In genomic region chr8:89025281-89026138, GRCm38 (mm10) we compare ENCODE assay signal across 8 mouse cellular contexts. TPM values are rescaled to one million over a fixed set of nuclear protein-coding genes. Genes with fewer than 3 reads are reported as not detected.
A peak's percentile ranks its signal among the peaks of the same experiment; 100 is the strongest.
DNase-seq lines count a peak whose midpoint lies in the region; ATAC-seq lines count a peak whose summit lies in the region.

No protein-coding gene starts in this region.

- DNase-seq in left cerebral cortex, postnatal 4 days: peak; percentile 54
- DNase-seq in left cerebral cortex, postnatal 25 days (ENCODE audit: low spot score in 2 of 2): no peak
- DNase-seq in embryonic facial prominence, embryonic 14.5 days (ENCODE audit: low spot score): no peak
- DNase-seq in kidney, postnatal 14 days: peak; percentile 42
- no peak for DNase-seq in gastrocnemius, postnatal 25 days
- no peak for DNase-seq in left cerebral cortex, adult 18-20 months (ENCODE audit: low spot score in 2 of 2)

- ATAC-seq in embryonic facial prominence, embryonic 14.5 days (ENCODE audit: low read depth): 0 out of 2 replicates have a peak, but pooled peaks have one; percentile 47
- ATAC-seq in neural tube, embryonic 14.5 days (ENCODE audit: low read depth): peak; percentile 82
- ATAC-seq in activated CD4-positive, CD25-positive, alpha-beta regulatory T cell, adult 4 months: no peak

- peak overlapping the region; percentile 52 for H3K4me2 ChIP-seq in embryonic facial prominence, embryonic 14.5 days (ENCODE audit: low read depth, low read length)
- peak overlapping the region; percentile 70 for H3K4me2 ChIP-seq in neural tube, embryonic 14.5 days (ENCODE audit: low read depth, low read length)

- H3K27ac ChIP-seq in embryonic facial prominence, embryonic 14.5 days (replicated peaks; ENCODE audit: low read depth, low read length): no peak overlapping the region
- peak overlapping the region; percentile 60; the same call in 1 of the 2 replicates for H3K27ac ChIP-seq in neural tube, embryonic 14.5 days (ENCODE audit: low read depth, low read length)

- peak overlapping the region; percentile 34 for H3K9ac ChIP-seq in embryonic facial prominence, embryonic 14.5 days (ENCODE audit: low read depth, low read length)
- peak overlapping the region; percentile 50 for H3K9ac ChIP-seq in neural tube, embryonic 14.5 days (replicated peaks; ENCODE audit: low read depth, low read length)

- peaks cover 55% of the 10 kb centered on the region for H3K27me3 ChIP-seq in embryonic facial prominence, embryonic 14.5 days (replicated peaks; ENCODE audit: control insufficient read depth, insufficient read depth, low read length)
- H3K27me3 ChIP-seq in neural tube, embryonic 14.5 days (ENCODE audit: control insufficient read depth, insufficient read depth, low read length): 0 out of 2 replicates have a peak, but pooled peaks cover 2% of the 10 kb centered on the region

- no peaks in the 10 kb centered on the region for H3K9me3 ChIP-seq in embryonic facial prominence, embryonic 14.5 days (ENCODE audit: control insufficient read depth, low read length)
- no peaks in the 10 kb centered on the region for H3K9me3 ChIP-seq in neural tube, embryonic 14.5 days (ENCODE audit: control insufficient read depth, low read length)

- no peaks in the 10 kb centered on the region for H3K36me3 ChIP-seq in embryonic facial prominence, embryonic 14.5 days (ENCODE audit: control insufficient read depth, insufficient read depth, low read length)
- H3K36me3 ChIP-seq in neural tube, embryonic 14.5 days (ENCODE audit: control insufficient read depth, insufficient read depth, low read length): no peaks in the 10 kb centered on the region

- H3K4me3 ChIP-seq in embryonic facial prominence, embryonic 14.5 days (ENCODE audit: low read depth, low read length): peak overlapping the region; percentile 30
- peak overlapping the region; percentile 25 for H3K4me3 ChIP-seq in neural tube, embryonic 14.5 days (ENCODE audit: low read depth, low read length)

- 9% methylated on average over 46 of the region's 55 CpGs for WGBS in embryonic facial prominence, embryonic 14.5 days
- 6% methylated on average over 51 of the region's 55 CpGs for WGBS in neural tube, embryonic 14.5 days

- peaks cover 3% of the 10 kb centered on the region for H3K4me1 ChIP-seq in embryonic facial prominence, embryonic 14.5 days (ENCODE audit: control insufficient read depth, insufficient read depth, low read length)
- H3K4me1 ChIP-seq in neural tube, embryonic 14.5 days (ENCODE audit: control insufficient read depth, insufficient read depth, low read length): peaks cover 15% of the 10 kb centered on the region

- intact Hi-C loops in left cerebral cortex, postnatal 4 days (cut with DNase I): no loop called here
- intact Hi-C loops in left cerebral cortex, postnatal 25 days (cut with DNase I): no loop called here

RNA-seq across cellular contexts. Expression of gene Sall1, which starts 18.5 kb away (rescaled TPM):
- total RNA-seq in left cerebral cortex, postnatal 4 days (2021): 10 to 100 TPM; 13.4 to 15.0 TPM
- total RNA-seq in left cerebral cortex, postnatal 25 days (2021): 10 to 100 TPM; 11.7 to 13.0 TPM
- polyA plus RNA-seq in embryonic facial prominence, embryonic 14.5 days (2014; fragmentation: Nextera tagmentation; extraction: Ambion mirVana): 1.2 and 1.3 TPM in 2 replicates
- 17.7 and 21.3 TPM in 2 replicates for polyA plus RNA-seq in neural tube, embryonic 14.5 days (2014; fragmentation: Nextera tagmentation; extraction: Ambion mirVana)
- not detected for polyA plus RNA-seq in activated CD4-positive, CD25-positive, alpha-beta regulatory T cell, adult 4 months (2017; shearing (Covaris generic))
- not detected for total RNA-seq in gastrocnemius, postnatal 25 days (2021)
- 10 to 100 TPM; 12.5 to 12.7 TPM for total RNA-seq in left cerebral cortex, adult 18-20 months (2021)

Comparison
In these comparisons a context has a peak if more than half of its experiments do, and no peak if none do; other contexts are left out.
1. DNase-seq: peak in left cerebral cortex, postnatal 4 days (single experiment) and kidney, postnatal 14 days (single experiment); none in left cerebral cortex, postnatal 25 days (0 of 2), embryonic facial prominence, embryonic 14.5 days (single experiment), gastrocnemius, postnatal 25 days (single experiment) and left cerebral cortex, adult 18-20 months (0 of 2).
2. RNA of gene Sall1, which starts 18.5 kb away (total RNA-seq): 13.4 to 15.0 TPM in left cerebral cortex, postnatal 4 days, 11.7 to 13.0 TPM in left cerebral cortex, postnatal 25 days and 12.5 to 12.7 TPM in left cerebral cortex, adult 18-20 months; not detected in gastrocnemius, postnatal 25 days; every median in the first group is over 10 times any median in the second.